Mouse (Mus musculus) adipocyte (in vitro differentiated cells): Measurements from ENCODE around the gene Sesn3.

Experiments
- DNase-seq: peaks from one replicate; pipeline ENCODE4 v3.0.0-alpha.2; 2016; ENCODE audit warnings: low spot score

Sesn3 gene

DNA sequence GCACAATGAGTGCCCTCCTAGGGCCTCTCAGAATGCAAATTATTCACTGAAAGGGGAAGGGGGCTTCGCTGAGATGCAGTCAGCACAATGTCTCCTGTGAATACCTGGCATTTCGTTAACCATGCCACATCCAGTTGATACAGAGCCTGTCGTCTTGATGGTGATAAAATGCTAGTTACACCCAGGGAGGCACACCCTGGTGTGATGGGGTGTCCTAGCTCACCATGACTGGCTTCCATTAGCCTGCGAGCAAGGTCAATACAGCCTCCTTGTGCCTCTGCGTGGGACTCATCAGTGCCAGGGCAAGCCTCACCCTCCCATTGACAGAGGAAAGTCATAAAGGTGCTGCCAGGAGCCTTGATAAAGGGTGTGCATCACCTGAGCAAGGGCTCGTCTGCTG is 80.0 kb downstream of the Sesn3 start:
- no peak for DNase-seq

DNA sequence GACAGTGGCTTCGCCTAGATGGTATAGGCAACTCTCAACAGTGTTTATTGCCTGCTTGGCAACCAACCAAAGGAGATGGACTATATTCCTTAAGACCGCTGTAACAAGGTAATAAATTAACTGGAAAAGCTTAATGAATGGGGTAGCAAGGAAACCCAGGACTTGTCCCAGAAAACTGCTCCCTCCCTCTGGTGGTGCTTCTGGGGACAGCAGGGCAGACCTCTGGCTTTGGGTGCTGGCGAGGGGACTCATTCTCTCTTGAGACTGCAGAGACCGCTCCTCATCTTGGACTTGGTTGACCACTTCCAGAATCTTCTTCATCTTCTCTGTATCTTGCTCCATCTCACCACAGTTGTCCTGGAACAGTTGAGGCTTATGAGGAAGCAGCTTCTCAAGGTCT is 82.2 kb downstream of the Sesn3 start:
- DNase-seq = no peak

DNA sequence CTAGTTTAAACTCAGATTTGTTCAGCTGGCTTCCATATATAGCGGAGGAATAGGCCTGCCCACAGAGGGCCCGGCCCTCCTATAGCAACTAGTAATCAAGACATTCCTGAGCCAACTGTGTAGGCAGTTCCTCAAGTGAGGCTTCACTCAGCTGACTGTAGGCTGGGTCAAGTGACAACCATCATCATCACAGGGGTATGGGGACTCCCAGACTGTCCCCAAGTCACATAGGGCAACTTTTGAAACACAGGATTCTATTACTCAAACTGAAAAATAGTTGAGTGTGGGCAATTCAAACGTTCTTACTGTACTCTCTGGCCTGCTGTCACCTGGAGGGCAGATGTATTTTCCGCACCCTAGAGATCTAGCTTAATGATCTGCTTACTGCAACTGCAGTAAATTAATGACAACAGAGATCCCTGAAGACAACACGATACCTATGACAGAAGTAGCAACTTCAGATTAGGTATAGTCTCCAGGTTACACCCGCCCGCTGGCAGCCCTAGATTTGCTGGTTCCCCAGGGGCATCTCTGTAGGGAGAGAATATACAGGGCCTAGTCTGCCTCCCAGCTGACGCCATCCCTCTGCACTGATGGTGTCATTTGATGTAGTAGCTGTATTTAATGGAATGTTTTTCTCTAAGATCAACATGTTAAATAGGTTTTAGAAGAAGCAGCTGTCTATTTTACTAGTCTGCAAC is 87.4 kb downstream of the Sesn3 start:
- DNase-seq = no peak

DNA sequence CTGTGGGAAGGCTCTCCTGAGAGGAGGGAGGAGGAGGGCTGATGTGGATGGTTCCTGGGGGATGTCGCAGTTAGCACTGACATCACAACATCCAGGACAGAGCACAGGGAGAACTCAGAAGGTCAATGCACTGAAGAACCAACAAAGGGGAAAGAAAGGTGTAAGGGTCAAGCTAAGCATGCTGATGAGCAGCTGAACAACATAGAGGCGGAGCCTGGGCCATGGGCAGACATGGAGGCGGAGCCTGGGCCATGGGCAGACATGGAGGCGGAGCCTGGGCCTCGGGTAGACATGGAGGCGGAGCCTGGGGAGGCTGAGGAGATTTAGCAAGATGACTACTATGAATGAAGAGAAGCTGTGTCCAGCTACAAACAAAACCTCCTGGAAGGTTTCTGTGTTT is 88.7 kb downstream of the Sesn3 start:
- no peak for DNase-seq

DNA sequence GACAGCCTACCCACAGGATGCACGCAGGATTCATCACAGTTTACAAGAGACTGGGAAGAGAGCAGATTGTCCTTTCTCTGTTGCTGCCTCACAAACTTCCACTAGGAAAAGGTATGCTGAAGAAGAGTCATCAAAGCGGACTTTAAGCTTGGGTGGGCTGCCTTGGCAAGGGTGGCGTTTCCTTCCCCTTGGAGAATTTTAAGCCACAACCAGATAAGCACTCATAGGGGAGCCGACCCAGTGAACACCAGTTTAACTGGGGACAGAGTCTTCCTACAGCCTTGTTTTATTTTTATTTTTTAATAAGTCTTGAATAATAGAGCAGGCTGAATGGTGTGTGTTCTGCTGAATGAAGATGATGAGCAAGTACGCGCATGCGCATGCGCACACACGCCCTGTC is 89.9 kb downstream of the Sesn3 start:
- DNase-seq = no peak

DNA sequence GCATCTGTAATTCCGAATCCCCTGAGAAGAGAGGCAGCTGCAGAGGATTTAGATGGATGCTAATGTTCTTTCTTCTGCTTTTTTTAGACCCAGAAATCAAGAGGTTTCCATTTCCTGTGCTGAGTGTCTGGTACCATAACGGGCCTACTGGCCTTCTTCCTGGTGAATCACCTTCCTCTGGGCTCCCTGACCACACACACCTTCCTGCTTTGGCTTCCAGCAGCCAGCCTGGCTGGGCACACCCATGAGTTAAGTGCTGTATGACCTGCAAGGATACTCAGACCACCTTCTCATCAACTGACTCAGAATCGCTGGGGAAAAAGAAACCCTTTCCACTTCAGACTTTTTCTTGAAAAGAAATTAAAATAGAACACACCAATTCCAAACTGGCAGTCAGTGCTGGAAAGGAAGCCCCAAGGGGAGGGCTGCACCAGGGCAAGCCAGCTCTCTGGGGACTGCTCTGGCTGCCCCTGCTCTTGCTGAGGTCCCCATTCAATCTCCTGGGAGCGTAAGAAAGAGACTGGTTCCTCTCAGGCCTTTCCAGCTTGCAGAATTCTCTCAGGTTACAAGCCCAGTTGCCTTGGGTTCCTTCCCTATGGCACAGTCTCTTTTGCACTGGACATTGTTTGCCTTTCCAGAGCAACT is 90.7 kb downstream of the Sesn3 start:
- peak; percentile 46 for DNase-seq

DNA sequence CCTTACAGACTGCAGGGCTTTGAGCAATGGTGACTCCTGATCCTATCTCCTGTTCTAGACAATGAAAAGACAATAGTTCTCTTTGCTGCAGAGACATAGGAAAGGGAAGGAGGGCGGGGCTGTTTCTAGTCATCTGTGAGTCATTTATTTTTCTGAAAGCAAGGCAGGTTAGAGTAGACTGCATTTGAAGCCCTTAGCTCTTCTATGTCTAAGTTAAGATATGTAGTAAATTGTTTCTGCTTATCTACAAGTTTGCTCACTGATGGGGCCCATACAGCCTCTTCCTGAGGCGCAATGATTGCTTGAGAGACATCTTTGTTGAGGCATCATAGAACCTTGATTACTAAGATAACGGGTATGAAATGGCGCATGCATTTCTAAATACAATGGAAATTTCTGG is 93.0 kb downstream of the Sesn3 start:
- no peak for DNase-seq

DNA sequence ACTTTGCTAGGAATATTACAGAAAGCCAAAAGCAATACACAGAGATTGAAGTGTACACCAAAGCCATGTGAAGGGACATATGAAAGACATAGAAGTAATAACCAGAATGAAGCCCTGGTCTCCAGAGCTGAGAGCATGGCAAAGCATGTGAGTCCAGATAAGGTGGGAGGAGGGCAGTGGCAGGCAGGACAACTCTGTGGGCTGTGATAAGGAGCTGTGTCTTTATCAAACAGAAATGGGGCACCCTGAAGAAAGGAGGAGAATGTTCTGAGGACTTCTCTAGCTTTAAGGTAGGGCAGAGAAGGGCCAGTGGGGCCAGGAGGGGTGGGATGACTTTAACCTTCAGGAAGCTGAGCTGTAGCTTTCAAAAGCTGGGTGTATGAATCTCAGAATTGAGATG is 94.4 kb downstream of the Sesn3 start:
- no peak for DNase-seq

DNA sequence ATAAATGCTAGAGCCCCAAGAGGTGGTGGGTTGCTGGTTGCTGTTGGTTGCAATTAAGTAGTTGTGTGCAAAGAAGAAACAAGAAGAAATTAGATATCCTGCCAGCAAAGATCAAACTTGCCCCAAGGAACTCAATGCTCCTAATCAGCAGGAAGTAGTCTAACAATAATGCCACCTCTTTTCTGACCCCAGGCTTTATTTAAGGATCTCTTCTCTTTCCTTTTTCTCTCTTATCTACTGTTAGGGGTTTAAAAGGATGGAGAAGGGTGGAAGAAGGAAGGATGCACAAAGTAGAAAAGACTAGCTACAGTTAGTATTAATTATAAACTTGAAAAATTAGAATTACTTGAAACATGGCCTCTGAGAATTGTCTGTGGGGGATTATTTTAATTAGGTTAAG is 97.6 kb downstream of the Sesn3 start:
- no peak for DNase-seq

DNA sequence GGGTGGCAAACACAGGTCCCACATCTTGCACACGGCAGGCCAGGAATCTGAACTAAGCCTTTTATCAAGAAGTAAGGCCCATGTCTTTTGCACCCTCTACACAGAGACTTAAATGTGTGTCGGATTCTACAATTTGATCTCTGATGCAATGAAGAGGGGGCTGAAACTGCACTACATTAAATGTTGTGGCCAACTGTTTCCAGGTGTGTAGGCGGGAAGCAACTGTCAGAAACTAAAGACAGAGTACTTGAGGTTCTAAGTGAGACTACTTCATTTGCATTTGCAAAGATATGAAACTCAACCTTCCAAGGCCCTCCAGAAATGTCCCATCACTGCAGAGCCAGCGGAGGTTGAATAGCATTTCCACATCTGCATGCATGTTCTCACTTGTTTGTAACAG is 101.3 kb downstream of the Sesn3 start:
- DNase-seq = no peak

DNA sequence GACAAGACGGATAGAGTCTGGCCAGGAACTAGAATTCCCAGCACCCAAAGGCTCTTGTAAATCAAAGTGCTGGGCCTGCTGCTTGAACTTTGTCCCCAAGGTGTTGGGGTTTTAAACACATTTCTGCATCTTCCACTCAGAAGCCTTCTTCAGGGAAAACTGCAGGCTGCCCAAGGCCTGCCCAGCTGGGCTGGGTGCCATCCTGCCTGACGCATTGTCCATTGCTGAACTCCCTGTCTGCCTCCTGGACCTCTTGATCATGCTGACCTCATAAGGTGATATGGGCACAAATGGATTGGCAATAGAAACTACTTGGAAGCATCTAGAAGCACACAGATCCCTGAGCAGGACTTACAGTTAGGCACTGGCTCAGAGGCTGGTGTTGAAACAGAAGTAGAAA is 103.3 kb downstream of the Sesn3 start:
- no peak for DNase-seq

DNA sequence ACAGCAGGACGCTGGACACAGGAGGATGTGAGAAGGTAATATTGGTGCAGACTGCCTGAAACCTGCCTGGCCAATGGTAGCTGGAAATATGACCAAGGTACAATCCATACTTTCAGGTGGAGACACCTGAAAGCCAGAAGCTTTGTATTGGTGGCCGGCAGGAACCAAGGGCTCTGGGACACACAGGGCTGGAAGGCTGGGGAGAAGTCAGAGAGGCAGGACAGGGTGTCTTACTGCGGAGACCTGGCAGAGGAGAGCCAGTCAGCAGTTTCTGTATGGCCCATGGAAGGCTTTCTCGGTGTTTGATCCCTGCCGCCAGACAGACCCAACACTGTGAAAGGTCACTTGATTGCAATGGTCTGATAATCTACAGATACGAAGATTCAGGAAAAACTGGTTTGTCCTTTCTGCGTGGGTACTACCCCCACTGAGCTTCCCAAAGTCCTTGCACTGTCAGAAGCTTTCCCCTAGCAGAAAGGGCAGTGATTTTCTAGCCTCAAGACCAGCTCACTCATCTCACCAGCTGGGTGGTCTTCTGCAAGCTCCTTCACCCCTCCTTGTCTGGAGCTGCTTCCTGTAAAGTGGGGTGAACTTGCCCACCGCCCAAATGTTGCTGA is 105.0 kb downstream of the Sesn3 start:
- DNase-seq = no peak

DNA sequence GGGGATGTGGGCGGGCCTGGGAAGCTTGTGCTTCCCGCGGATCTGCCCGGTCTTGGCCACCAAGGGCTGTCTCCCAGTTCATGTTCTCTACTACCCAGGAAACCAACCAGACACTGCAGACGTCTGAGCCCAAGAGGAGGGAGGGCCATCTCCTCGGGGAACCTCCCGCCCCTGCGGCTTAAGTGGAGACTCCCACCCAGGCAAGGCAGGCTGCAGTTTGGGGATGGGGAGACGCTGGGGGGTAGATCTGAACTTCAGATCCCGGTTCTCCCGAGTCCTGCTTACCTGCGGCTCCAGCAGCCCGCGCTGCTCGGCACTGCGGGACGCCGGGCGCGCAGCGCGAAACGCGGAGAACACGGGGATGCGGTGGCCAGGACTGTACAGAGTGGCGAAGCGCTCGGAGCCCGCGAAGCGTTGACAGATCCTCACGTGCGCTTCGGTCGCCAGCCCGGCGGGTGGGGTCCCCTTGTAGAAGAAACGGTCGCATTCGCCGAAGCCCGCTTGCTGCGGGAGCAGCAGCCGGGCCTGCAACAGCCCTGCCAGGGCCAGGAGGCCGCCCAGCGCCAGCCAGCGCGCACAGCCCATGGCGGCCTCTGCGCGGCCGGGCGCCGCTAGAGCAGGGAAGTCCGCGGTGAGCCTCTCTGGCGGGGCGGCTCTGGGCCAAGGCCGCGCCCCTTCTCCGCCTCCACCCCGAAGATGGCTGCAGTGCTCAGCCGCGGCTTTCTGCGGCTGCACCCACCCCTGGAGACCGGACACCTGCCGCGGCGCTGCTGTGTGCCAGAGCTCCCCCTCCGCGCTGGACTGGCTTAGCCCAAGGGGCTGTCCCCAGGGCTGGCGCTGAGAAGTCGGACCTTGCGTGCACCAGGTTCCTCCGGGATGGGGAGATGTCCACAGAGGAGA is 105.8 kb downstream of the Sesn3 start:
- peak; percentile 67 for DNase-seq

DNA sequence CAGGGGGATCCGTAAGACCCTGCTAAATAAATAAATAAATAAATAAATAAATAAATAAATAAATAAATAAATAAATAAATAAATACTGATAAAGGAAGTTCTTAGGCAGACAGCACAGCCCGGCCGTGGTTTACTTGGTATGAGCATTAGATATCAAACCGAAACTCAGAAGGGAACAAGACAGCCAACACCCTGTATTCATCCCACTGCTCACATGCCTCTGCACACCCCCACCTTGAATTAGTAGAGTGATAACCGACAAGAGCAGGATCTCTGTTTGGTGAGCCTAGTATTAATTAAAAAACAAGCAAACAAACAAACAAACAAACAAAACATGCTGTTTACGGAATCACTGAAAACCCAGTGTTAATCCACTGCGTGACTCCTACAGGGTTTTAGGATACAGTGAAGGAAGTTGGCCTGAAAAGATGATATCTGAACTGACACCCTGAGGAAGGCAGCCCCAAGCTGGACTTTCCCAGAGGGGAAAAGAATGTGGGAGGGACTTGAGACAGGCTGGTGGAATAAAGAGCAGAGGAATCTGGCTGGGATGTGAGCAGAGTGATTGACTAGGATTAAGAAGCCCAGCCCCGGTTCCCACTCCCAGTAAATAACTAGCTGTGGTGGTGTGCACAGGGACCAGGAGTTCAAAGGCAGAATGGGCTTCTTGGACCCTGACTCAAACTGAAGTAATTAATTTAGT is 106.6 kb downstream of the Sesn3 start, which contains the start of gene Endod1:
Gene Endod1 (minus strand): TSS at position 155 of the 703 bp plus-strand sequence.
- peak; percentile 50 for DNase-seq

DNA sequence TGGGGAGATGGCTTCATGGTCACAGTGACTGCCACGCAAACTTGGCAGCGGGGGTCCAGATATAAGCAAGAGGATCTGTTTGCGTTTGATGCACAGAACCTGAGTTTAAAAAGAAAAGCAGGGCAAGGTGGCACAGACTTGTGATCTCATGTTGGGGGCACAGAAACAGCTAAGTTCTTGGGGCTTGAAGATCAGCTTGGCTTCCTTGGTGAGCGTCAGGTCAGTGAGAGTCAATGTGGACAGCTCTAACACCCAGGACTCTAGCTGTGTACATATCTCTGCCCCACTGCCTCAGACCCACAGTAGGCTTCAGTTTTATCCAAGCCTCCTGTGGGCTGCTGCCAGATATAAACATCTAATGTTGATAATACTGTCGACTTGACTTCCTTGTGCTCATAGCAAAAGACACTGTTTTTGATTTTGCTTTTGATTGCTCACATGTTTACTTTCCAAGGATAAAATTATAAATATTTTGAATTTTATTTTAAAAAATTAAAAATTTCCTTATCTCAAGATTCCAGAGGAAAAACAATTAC is 107.5 kb downstream of the Sesn3 start:
- no peak for DNase-seq
